Mouse (Mus musculus) hindbrain, embryonic 10.5 days (tissue): Measurements from ENCODE around the gene Spock1. TPM values are rescaled to one million over a fixed set of nuclear protein-coding genes. Genes with fewer than 3 reads are reported as not detected.

ENCODE experiments used
- DNase-seq: peaks from one replicate; pipeline ENCODE4 v3.0.0-alpha.2; 2017; ENCODE audit warnings: low spot score
- H3K27ac ChIP-seq: fragments of 300-500 bp; sonication (generic); 2 replicates; pipeline ENCODE4 v1.5.1; 2016; ENCODE audit warnings: mild to moderate bottlenecking, moderate library complexity
- H3K27me3 ChIP-seq: fragments of 300-500 bp; sonication (generic); 2 replicates; pipeline ENCODE4 v1.6.1; 2016; ENCODE audit warnings: mild to moderate bottlenecking; ENCODE audit not compliant: poor library complexity, insufficient read depth, severe bottlenecking
- H3K36me3 ChIP-seq: fragments of 300-500 bp; sonication (generic); 2 replicates; pipeline ENCODE4 v1.6.1; 2016; ENCODE audit warnings: mild to moderate bottlenecking, moderate library complexity
- H3K4me1 ChIP-seq: fragments of 300-500 bp; sonication (generic); replicated peaks from 2 replicates; pipeline ENCODE4 v1.6.1; 2016; ENCODE audit warnings: mild to moderate bottlenecking
- H3K4me3 ChIP-seq: fragments of 300-500 bp; sonication (generic); 2 replicates; pipeline ENCODE4 v1.5.1; 2016; ENCODE audit warnings: mild to moderate bottlenecking, moderate library complexity
- H3K9me3 ChIP-seq: fragments of 300-500 bp; sonication (generic); 2 replicates; pipeline ENCODE4 v1.6.1; 2016; ENCODE audit warnings: mild to moderate bottlenecking, moderate library complexity
- WGBS: fragments of 180-500 bp; shearing (Covaris S2); methylation state at CpG from one replicate; pipeline ENCODE4 v1.1.7; 2016; 5-methylcytosine and 5-hydroxymethylcytosine counted together
- polyA plus RNA-seq: library from polyadenylated mRNA; unstranded; fragments of >200 nt; fragmentation: Nextera tagmentation; extraction: Ambion mirVana; gene quantifications from 2 replicates; pipeline ENCODE4 v1.2.1, GENCODE M21; 2016

Gene Spock1
- polyA plus RNA-seq, 1 experiment from 2014 or later: 10.3 TPM

DNA sequence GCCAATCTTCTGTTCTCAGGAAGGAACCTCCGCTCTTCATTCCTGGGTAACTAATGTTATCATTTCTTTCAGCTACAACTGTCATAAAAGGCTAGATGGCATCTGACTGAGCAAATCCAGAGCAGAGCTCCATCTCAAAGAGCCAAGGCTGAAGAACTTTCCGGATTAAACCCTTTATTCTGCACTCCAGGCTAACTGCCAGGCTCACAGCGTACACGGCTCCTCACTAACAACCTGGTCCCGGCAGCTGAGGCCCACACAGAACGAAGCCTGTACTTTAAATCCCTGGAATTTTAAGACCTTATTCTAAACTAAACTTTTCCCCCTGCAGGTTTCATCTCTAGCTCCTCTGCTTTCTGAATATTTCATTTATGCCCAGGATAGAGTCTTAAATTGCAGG, 166.9 kb downstream of the Spock1 start:
- H3K36me3 ChIP-seq: no peaks in the 10 kb centered on the region
- H3K27ac ChIP-seq: peak overlapping the region; percentile 76
- no peaks in the 10 kb centered on the region for H3K27me3 ChIP-seq
- no peaks in the 10 kb centered on the region for H3K9me3 ChIP-seq
- no peak overlapping the region for H3K4me3 ChIP-seq
- WGBS: 78% methylated on average over 6 of the region's 6 CpGs
- no peak for DNase-seq
- H3K4me1 ChIP-seq: peaks cover 32% of the 10 kb centered on the region

DNA sequence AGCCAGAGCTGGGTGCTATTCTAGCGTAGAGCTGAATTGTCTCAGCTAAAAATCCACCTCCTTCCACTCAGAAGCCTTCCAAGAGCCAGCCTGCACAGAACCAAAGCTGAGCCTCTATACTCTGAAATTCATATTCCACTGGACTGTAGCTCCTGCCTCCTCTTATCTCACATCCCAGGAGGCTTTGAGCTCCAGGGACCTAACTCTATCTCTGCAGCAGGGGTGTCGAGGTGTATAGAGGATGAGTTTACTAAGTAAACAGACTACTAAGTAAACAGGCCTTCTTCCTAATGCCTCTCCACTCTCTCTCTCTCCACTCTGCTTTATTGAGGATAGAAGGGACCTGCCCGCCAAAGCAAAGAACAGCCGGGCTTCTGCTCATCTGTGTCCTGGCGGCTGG, 167.7 kb downstream of the Spock1 start:
- H3K27me3 ChIP-seq: no peaks in the 10 kb centered on the region

DNA sequence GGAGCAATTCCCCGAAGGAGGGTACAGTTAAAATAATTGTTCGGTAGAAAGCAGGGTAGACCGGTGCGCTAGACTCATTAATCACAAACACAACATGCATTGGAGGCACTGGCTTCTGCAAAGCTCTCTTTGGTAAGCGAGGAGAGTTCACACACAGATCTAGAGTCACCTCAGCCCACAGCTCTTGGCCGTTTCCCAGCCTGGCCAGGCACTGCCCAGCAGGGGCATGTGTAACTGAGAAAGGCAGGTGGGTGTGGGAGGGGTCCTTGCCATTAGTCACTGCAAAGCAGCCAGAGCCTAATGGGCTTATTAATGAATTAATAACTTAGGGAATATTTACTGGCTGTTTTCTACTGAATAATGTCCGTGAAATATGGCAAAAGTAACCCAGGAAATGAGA, 172.1 kb downstream of the Spock1 start:
- Histone ChIP-seq H3K9me3 (no peaks in the 10 kb centered on the region), H3K4me3 (no peak overlapping the region), H3K36me3 (no peaks in the 10 kb centered on the region), H3K4me1 (peaks cover 32% of the 10 kb centered on the region), H3K27me3 (no peaks in the 10 kb centered on the region), H3K27ac (no peak overlapping the region)
- no peak for DNase-seq
- WGBS: 81% methylated on average over 7 of the region's 7 CpGs

More for the DNA sequence above, 167.7 kb downstream of the Spock1 start:
- Histone ChIP-seq H3K9me3 (no peaks in the 10 kb centered on the region), H3K27ac (peak overlapping the region; percentile 76), H3K36me3 (no peaks in the 10 kb centered on the region), H3K4me1 (peaks cover 32% of the 10 kb centered on the region), H3K4me3 (no peak overlapping the region)
- WGBS: 50% methylated on average over 5 of the region's 5 CpGs
- no peak for DNase-seq

DNA sequence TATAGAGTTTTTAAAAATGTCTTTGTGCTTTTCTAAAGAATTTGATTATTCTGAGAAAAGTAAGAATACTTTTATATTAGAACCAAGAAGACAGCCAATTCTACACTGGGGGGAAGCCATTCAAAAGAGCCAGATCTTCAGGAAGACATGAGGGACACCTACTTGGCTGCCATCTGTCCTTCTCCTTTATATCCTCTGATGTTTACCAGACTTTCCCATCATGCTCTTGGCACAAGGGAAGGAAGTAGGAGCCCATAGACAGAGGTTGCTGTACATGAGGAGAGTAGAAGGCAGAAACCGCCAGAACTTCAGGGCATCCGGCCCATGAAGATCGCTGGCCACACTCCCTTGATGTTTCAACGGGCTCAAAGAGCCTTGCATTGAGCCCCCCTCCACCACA, 173.6 kb downstream of the Spock1 start:
- Histone ChIP-seq H3K9me3 (no peaks in the 10 kb centered on the region), H3K36me3 (no peaks in the 10 kb centered on the region), H3K27ac (no peak overlapping the region), H3K4me1 (peaks cover 17% of the 10 kb centered on the region), H3K4me3 (no peak overlapping the region), H3K27me3 (no peaks in the 10 kb centered on the region)
- DNase-seq: no peak
- WGBS: 87% methylated on average over 4 of the region's 4 CpGs

DNA sequence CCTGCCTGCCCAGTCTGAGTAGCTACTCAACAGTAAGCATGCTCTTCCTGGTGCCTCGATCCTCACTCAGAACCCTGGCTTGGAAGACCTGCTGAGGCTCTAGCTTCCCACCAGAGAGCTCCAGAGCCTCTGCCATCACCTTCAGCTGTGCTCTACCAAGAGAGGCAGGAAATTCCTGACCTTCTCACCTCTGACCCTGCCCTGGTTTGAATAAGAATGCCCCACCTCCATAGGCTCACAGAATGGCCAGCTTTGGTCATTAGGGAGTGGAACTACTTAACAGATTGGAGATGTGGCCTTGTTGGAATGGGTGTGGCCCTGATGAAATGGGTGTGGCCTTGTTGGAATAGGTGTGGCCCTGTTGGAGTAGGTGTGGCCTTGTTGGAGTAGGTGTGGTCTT, 174.6 kb downstream of the Spock1 start:
- 85% methylated on average over 1 of the region's 1 CpGs for WGBS
- no peaks in the 10 kb centered on the region for H3K9me3 ChIP-seq
- no peak overlapping the region for H3K4me3 ChIP-seq
- no peaks in the 10 kb centered on the region for H3K36me3 ChIP-seq
- peaks cover 13% of the 10 kb centered on the region for H3K4me1 ChIP-seq
- DNase-seq: no peak
- no peak overlapping the region for H3K27ac ChIP-seq
- no peaks in the 10 kb centered on the region for H3K27me3 ChIP-seq

DNA sequence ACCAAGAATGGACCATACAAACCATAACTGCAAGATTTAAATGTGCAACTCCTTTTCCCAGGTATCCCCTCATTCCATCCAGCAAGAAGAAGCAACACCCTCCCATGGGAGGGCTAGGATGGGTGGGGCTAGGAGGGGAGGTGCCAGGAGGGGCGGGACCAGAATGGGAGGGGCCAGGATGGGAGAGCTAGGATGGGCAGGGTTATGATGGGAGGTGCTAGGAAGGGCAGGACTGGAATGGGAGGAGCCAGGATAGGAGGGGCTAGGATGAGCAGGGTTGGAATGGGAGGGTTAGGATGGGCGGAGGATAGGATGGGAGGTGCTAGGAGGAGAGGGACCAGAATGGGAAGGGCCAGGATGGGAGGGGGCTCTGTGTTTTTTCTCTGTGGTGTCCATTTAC, 175.9 kb downstream of the Spock1 start:
- H3K27ac ChIP-seq: no peak overlapping the region
- 53% methylated on average over 2 of the region's 2 CpGs for WGBS
- no peak for DNase-seq
- H3K9me3 ChIP-seq: no peaks in the 10 kb centered on the region
- H3K36me3 ChIP-seq: no peaks in the 10 kb centered on the region
- H3K27me3 ChIP-seq: no peaks in the 10 kb centered on the region
- H3K4me1 ChIP-seq: peaks cover 13% of the 10 kb centered on the region
- H3K4me3 ChIP-seq: no peak overlapping the region

DNA sequence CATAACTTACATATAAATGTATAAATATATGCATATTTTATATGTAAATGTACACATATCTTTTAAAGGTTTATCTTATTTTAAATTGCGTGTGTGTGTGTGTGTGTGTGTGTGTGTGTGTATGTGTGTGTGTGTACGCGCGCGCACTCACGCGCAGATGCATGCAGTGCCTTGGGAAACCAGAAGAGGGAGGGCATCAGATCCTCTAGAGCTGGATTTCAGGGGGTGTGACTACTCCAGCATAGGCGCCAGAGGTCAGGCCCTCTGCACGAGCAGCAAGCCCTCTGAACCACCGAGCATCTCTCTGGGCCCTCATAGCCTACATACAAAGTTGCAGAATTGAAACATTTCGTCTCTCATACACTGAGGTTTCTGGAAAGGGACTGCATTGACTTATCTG, 180.4 kb downstream of the Spock1 start:
- DNase-seq: no peak
- H3K27ac ChIP-seq: no peak overlapping the region
- H3K27me3 ChIP-seq: no peaks in the 10 kb centered on the region
- no peaks in the 10 kb centered on the region for H3K9me3 ChIP-seq
- H3K4me3 ChIP-seq: no peak overlapping the region
- peaks cover 6% of the 10 kb centered on the region for H3K4me1 ChIP-seq
- 95% methylated on average over 11 of the region's 11 CpGs for WGBS
- no peaks in the 10 kb centered on the region for H3K36me3 ChIP-seq

DNA sequence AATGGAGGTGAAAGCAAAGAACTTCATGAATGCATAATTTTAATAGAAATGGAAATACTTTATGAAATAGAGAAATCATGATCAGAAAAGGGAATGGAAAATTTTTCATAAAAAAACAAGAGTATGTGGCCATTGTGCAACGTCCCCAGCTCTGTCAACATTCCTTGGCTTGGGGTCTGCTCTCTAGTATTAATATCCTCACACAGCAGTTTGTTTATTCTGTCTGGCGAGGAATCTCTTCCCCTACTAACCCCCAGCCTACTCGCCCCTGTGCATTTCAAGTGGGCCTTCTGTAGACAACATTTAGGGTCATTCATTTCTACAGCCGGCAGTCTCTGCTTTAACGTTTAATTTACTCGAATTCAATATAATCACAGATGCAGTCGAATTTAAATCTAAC, 181.5 kb downstream of the Spock1 start:
- WGBS: 93% methylated on average over 7 of the region's 7 CpGs
- peaks cover 12% of the 10 kb centered on the region for H3K4me1 ChIP-seq

DNA sequence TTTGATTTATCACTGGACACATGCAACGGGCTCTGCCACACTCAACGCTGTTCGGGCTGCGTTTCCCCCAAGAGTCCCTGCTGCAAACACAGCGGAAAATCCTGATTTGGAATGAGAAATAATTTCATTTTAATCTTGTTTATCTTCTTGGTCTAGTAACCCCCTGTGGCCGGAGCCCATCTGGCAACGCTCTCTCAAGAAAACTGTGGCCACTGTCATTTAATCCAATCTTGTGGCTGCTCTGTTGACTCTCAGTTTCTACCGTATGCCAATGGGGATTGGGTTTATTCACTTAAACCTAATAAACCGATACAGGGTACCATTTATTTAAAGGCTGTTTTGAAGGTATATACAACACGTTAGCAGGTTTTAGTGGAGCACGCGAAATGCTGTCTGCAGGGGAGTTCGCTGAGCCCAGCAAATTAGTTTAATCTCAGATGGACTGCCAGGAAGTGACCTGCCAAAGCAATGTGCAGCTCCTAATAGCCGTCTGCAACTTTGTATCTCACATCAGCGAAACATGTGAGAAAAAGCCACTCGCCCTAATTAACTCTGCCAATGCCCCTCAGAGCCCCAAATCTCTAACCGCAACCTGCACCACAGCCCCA, 185.7 kb downstream of the Spock1 start:
- H3K36me3 ChIP-seq: no peaks in the 10 kb centered on the region
- 83% methylated on average over 17 of the region's 17 CpGs for WGBS
- no peak for DNase-seq
- 0 out of 2 replicates have a peak overlapping the region, but pooled peaks have one; percentile 16 for H3K27ac ChIP-seq
- peaks cover 40% of the 10 kb centered on the region for H3K4me1 ChIP-seq
- H3K9me3 ChIP-seq: no peaks in the 10 kb centered on the region
- no peaks in the 10 kb centered on the region for H3K27me3 ChIP-seq
- no peak overlapping the region for H3K4me3 ChIP-seq

More for the DNA sequence above, 181.5 kb downstream of the Spock1 start:
- Histone ChIP-seq H3K9me3 (no peaks in the 10 kb centered on the region), H3K4me3 (no peak overlapping the region), H3K27ac (no peak overlapping the region), H3K27me3 (no peaks in the 10 kb centered on the region), H3K36me3 (no peaks in the 10 kb centered on the region)
- no peak for DNase-seq

DNA sequence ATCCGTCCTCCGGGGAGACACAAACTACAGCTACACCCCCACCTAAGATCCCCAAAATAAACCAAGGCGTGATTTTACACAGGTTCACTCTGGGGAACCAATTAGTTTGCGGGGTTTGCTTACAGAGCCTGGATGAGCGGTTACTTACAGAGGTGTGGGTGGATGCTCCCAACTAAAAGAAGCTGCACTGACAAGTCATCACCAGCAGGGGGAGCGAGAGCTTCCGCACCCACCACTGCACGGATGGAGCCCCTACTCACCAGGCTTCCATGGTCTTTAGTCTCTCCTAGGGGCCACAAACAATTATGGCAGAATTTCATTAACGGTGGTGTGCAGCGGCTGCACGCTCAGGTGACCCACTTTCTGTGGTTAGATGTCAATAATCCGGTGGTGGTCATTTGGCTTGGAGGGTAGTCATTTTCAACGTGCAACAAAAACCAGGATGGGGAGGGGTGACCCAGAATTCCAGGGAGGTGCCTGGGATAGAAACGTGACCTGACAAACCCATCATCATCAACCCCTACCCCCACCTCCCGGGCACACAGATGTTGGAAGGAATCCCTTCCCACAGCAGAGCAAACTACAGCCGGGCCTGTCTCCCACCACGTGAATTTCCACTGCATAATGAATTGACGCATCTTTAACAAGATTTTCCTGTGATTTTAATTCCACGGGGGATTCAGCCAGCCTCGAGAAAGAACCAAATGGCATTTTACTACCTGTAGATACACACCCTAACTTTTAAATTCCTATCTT, 186.4 kb downstream of the Spock1 start:
- H3K9me3 ChIP-seq: no peaks in the 10 kb centered on the region
- H3K27ac ChIP-seq: no peak overlapping the region
- H3K27me3 ChIP-seq: peaks cover 3% of the 10 kb centered on the region; the same call in 1 of the 2 replicates
- no peak overlapping the region for H3K4me3 ChIP-seq
- no peaks in the 10 kb centered on the region for H3K36me3 ChIP-seq
- peak; percentile 38 for DNase-seq
- 65% methylated on average over 20 of the region's 20 CpGs for WGBS
- H3K4me1 ChIP-seq: peaks cover 40% of the 10 kb centered on the region

DNA sequence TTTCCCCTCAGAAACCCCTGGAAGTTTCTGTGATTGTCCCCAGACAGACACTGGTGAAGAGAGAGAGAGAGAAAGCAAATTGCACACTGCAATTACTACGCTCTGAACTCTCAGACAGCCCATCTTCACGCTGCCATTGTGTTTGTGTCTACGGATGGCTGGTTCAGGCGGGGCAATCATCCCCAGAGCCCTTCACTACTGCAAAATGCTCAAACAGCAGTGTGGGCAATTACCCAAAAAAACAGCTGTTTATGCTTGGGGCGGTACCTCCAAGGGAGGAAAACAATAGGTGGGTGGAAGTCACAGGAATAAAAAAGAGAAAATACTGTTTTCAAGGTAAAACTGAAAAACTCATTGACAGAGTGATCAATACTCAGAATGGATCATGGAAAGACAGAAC, 190.0 kb downstream of the Spock1 start:
- H3K4me1 ChIP-seq: peaks cover 39% of the 10 kb centered on the region
- peaks cover 7% of the 10 kb centered on the region; the same call in 1 of the 2 replicates for H3K9me3 ChIP-seq
- peak; percentile 42 for DNase-seq
- no peak overlapping the region for H3K4me3 ChIP-seq
- WGBS: 32% methylated on average over 5 of the region's 5 CpGs
- H3K27ac ChIP-seq: no peak overlapping the region
- H3K36me3 ChIP-seq: no peaks in the 10 kb centered on the region
- peaks cover 6% of the 10 kb centered on the region; the same call in 1 of the 2 replicates for H3K27me3 ChIP-seq

DNA sequence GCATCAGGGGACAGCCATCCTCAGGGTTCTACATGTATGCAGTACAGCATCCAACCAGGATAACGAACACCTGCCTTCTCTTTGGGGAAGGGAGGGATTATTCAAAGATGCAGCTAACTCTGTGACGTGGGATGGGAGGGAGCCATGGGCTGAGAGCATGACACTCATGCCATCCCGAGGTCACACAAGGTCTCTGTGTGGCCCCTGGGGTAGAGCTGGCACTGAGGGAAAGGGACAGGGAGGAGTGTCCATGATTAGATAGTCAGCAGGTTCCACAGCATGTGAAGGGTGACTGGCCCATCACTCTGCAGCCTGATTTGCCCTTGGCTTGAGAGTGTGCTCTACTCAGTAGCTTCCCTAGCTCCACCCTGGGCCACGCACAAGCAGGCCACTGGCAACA, 195.2 kb downstream of the Spock1 start:
- WGBS: 76% methylated on average over 4 of the region's 4 CpGs
- Histone ChIP-seq H3K36me3 (no peaks in the 10 kb centered on the region), H3K27ac (no peak overlapping the region), H3K4me3 (no peak overlapping the region), H3K4me1 (peaks cover 6% of the 10 kb centered on the region; the same call in 1 of the 2 replicates), H3K27me3 (peaks cover 6% of the 10 kb centered on the region; the same call in 1 of the 2 replicates), H3K9me3 (peaks cover 7% of the 10 kb centered on the region; the same call in 1 of the 2 replicates)
- DNase-seq: no peak

DNA sequence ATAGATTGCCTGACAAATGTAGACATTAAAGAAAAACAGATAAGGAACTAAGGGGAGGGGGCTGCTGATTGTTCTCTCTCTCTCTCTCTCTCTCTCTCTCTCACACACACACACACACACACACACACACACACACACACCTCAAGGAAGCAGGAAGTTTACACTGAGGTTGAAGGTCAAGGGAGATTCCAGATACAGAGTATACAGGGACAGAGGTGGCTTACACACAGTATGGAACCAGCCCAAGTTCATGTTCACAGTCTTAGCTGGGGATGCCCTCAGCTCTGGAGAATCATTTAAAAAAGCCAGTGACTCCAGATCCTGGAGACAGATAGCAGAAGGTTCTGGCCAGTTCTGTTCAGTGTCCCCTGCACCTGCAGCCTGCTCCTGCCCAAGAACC, 199.7 kb downstream of the Spock1 start:
- DNase-seq: no peak
- Histone ChIP-seq H3K36me3 (no peaks in the 10 kb centered on the region), H3K27ac (no peak overlapping the region), H3K27me3 (no peaks in the 10 kb centered on the region), H3K4me1 (0 out of 2 replicates have a peak, but pooled peaks cover 3% of the 10 kb centered on the region), H3K9me3 (no peaks in the 10 kb centered on the region), H3K4me3 (no peak overlapping the region)
